Mouse (Mus musculus): ENCODE results near the gene Actg1. TPM values are rescaled to one million over a fixed set of nuclear protein-coding genes. Genes with fewer than 3 reads are reported as not detected.

Gene Actg1
- total RNA-seq, 1 experiment, result 2,367 TPM

DNA sequence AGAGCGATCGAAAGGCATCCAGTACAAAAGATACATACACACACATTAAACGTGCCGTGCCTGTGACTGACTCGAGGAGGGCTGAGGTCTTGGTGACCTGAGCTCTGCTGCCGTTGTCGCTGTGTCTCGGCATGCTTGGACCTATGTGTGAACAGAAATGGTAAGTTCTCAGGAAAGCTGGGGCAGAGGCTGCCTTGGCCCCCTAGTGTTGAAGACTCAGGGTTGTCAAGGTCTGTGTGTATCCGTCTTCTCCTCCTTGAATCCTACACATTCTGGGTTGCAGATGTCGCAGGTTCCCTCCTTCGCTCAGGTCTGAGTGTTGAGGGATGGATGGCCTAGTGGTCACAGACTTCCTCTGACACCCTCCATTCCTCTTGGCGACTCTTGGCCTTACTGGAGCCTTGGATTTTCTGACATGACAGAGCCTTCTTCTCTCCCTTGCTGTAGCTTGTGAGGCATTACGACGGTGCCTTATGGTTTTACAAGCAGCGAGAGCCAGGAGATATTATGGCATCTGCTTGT, 8.0 kb upstream of the Actg1 start:
- in situ Hi-C loops (cut with MboI; ENCODE audit: low sequenced_read_pairs in 2 of 2, unreplicated experiment in 2 of 2), result no loop called here
- DNase-seq (ENCODE audit: low read depth, low spot score), result no peak
- TF ChIP-seq MAFK (IDR thresholded peaks at IDR 0.05; ENCODE audit: insufficient read depth, low read depth, low read length) (no peak), ZNF384 (IDR thresholded peaks at IDR 0.05; ENCODE audit: low read depth, low read length) (no peak), HCFC1 (IDR thresholded peaks at IDR 0.05; ENCODE audit: borderline replicate concordance, insufficient read depth, low read length) (no peak), CHD2 (IDR thresholded peaks at IDR 0.05; ENCODE audit: low read depth, low read length) (no peak), ZC3H11A (IDR thresholded peaks at IDR 0.05; ENCODE audit: borderline replicate concordance, low read depth, low read length) (no peak)
- Histone ChIP-seq H3K4me1 (ENCODE audit: control insufficient read depth in 2 of 2, insufficient read depth in 2 of 2, low read length in 2 of 2, poor library complexity in 1 of 2) (peaks cover 1 to 24% of the 10 kb centered on the region in 2 experiments; a peak in 3 of 4 replicates), H3K9me3 (ENCODE audit: control insufficient read depth, insufficient read depth, low read depth, low read length) (no peaks in the 10 kb centered on the region), H3K27ac (ENCODE audit: insufficient read depth, low read depth, low read length, poor library complexity, severe bottlenecking) (no peak overlapping the region), H3K9ac (ENCODE audit: insufficient read depth, low read depth, low read length, poor library complexity, severe bottlenecking) (no peak overlapping the region), H3K36me3 (ENCODE audit: control insufficient read depth, insufficient read depth, low read length, poor library complexity, severe bottlenecking) (no peaks in the 10 kb centered on the region), H3K4me3 (ENCODE audit: insufficient read depth in 1 of 2, low read depth in 1 of 2, low read length in 2 of 2, poor library complexity in 1 of 2, severe bottlenecking in 1 of 2) (no peak overlapping the region)

DNA sequence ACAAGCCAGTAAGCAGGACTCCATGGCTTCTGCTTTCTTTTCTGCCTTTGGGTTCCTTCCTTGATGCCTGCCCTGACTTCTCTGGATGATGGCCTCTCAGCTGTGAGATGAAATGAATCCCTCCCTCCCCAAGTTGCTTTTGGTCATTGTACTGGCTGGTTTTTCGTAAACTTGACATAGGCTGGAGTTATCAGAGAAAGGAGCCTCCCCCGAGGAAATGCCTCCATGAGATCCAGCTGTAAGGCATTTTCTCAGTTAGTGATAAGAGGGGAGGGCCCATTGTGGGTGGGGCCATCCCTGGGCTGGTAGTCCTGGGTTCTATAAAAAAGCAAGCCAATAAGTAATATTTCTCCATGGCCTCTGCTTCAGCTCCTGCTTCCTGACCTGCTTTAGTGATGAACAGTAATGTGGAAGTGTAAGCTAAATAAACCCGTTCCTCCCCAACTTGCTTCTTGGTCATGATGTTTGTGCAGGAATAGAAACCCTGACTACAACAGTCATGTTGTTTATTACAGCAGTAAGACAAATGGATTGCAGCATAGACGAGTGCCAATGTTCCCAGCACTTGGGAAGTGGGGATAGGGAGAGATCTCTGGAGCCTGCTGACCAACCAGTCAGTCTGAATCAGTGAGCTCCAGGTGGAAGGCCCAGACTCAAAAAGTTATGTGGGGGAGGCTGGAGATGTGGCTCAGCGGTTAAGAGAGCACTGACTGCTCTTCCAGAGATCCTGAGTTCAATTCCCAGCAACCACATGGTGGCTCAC, 7.1 kb upstream of the Actg1 start:
- Histone ChIP-seq H3K4me3 (ENCODE audit: insufficient read depth in 1 of 2, low read depth in 1 of 2, low read length in 2 of 2, poor library complexity in 1 of 2, severe bottlenecking in 1 of 2) (no peak overlapping the region), H3K4me1 (ENCODE audit: control insufficient read depth in 2 of 2, insufficient read depth in 2 of 2, low read length in 2 of 2, poor library complexity in 1 of 2) (peaks cover 4 to 30% of the 10 kb centered on the region in 2 experiments; a peak in 3 of 4 replicates), H3K27ac (ENCODE audit: insufficient read depth, low read depth, low read length, poor library complexity, severe bottlenecking) (no peak overlapping the region), H3K9me3 (ENCODE audit: control insufficient read depth, insufficient read depth, low read depth, low read length) (no peaks in the 10 kb centered on the region), H3K36me3 (ENCODE audit: control insufficient read depth, insufficient read depth, low read length, poor library complexity, severe bottlenecking) (no peaks in the 10 kb centered on the region), H3K9ac (ENCODE audit: insufficient read depth, low read depth, low read length, poor library complexity, severe bottlenecking) (no peak overlapping the region)
- no peak for DNase-seq (ENCODE audit: low read depth, low spot score)
- TF ChIP-seq ZNF384 (IDR thresholded peaks at IDR 0.05; ENCODE audit: low read depth, low read length) (no peak), ZC3H11A (IDR thresholded peaks at IDR 0.05; ENCODE audit: borderline replicate concordance, low read depth, low read length) (no peak), MAFK (IDR thresholded peaks at IDR 0.05; ENCODE audit: insufficient read depth, low read depth, low read length) (no peak)
- in situ Hi-C loops (cut with MboI; ENCODE audit: low sequenced_read_pairs in 2 of 2, unreplicated experiment in 2 of 2), result no loop called here

DNA sequence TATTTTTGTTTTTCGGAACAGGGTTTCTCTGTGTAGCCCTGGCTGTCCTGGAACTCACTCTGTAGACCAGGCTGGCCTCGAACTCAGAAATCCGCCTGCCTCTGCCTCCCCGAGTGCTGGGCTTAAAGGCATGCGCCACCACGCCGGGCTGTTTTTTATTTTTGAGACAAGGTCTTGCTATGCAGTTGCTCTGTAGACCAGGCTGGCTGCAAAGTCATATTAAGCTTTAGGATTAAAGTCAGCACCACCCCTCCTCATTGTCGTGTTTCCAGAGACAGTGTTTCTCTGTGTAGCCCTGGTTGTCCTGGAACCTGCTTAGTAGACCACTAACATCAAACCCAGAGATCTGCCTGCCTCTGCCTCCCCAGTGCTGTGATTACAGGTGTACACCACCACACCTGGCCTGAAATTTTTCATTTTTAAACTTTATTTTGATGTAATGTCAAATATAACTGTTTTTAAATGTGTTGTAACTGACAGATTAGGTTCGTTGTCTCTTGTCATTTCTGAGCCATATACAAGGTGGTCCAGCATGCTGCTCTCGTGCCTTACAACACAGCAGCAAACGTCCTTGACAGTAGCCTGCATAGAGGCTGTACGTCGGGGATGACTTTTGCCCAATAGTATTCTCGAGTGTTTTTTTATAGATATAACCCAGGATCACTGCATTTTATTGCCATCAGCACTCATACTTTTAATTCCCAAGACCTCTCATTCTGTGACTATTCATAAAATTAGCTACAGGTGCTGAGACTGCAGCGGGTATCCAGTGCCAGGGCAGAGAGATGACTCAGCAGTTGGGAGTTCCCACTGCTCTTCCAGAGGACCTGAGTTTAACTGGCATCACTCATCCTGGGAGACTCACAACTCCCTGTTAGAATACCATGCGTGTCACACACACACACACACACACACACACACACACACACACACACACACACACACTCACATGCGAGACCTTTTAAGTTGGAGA, 6.2 kb upstream of the Actg1 start:
- Histone ChIP-seq H3K4me1 (ENCODE audit: control insufficient read depth in 2 of 2, insufficient read depth in 2 of 2, low read length in 2 of 2, poor library complexity in 1 of 2) (peaks cover 4 to 30% of the 10 kb centered on the region in 2 experiments; a peak in 3 of 4 replicates), H3K9ac (ENCODE audit: insufficient read depth, low read depth, low read length, poor library complexity, severe bottlenecking) (no peak overlapping the region), H3K4me3 (ENCODE audit: insufficient read depth in 1 of 2, low read depth in 1 of 2, low read length in 2 of 2, poor library complexity in 1 of 2, severe bottlenecking in 1 of 2) (no peak overlapping the region), H3K9me3 (ENCODE audit: control insufficient read depth, insufficient read depth, low read depth, low read length) (no peaks in the 10 kb centered on the region), H3K27ac (ENCODE audit: insufficient read depth, low read depth, low read length, poor library complexity, severe bottlenecking) (no peak overlapping the region), H3K36me3 (ENCODE audit: control insufficient read depth, insufficient read depth, low read length, poor library complexity, severe bottlenecking) (no peaks in the 10 kb centered on the region)
- in situ Hi-C loops (cut with MboI; ENCODE audit: low sequenced_read_pairs in 2 of 2, unreplicated experiment in 2 of 2), result no loop called here
- DNase-seq (ENCODE audit: low read depth, low spot score), result no peak
- TF ChIP-seq ZC3H11A (IDR thresholded peaks at IDR 0.05; ENCODE audit: borderline replicate concordance, low read depth, low read length) (no peak), MAFK (IDR thresholded peaks at IDR 0.05; ENCODE audit: insufficient read depth, low read depth, low read length) (peak; percentile 33; the same call in 1 of the 2 replicates)

DNA sequence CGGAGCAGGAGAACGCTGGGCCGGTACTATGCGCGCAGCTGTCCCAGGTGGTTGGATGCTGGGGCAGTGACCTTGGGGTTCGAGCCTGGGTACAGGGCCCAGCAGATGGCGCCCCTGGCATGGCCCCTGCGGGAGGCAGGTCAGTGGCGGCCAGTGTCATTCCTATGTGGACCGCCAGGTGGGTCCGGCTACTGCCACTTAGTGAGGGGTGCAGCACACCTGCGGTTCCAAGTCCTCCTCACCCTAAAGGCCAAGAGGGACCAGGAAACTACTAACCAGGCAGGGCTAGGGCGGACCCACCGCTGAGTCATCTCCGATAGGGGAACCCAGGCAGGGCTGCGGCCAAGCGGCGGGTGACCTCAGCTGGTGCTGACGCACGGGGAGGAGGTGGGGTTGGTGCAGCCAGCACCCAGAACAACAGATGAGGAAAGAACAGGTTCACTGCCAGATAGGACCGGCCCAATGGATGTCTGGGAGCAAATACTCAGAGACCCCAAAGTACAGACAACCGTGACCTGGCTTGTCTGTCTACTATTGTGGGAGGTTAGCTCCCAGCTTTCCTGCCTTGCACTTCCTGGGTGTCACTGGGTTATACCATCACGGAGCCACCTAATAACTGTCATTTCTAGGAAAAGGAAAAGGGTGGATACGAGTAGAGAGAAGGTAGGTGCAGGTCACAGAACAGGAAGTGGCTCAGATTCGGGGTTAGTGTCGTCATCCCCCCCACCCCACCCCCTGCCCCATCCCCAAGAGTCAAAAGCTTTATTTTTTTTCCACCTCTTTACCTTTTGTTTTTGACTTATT, 5.4 kb upstream of the Actg1 start:
- DNase-seq (ENCODE audit: low read depth, low spot score), result no peak
- peak overlapping the region; percentile 45 to 57 for H3K4me3 ChIP-seq (ENCODE audit: insufficient read depth in 1 of 2, low read depth in 1 of 2, low read length in 2 of 2, poor library complexity in 1 of 2, severe bottlenecking in 1 of 2)
- H3K27ac ChIP-seq (ENCODE audit: insufficient read depth, low read depth, low read length, poor library complexity, severe bottlenecking), result no peak overlapping the region
- TF ChIP-seq ZC3H11A (IDR thresholded peaks at IDR 0.05; ENCODE audit: borderline replicate concordance, low read depth, low read length) (no peak), ZNF384 (IDR thresholded peaks at IDR 0.05; ENCODE audit: low read depth, low read length) (no peak), MAFK (IDR thresholded peaks at IDR 0.05; ENCODE audit: insufficient read depth, low read depth, low read length) (no peak), HCFC1 (IDR thresholded peaks at IDR 0.05; ENCODE audit: borderline replicate concordance, insufficient read depth, low read length) (no peak), CHD2 (IDR thresholded peaks at IDR 0.05; ENCODE audit: low read depth, low read length) (no peak)
- H3K4me1 ChIP-seq (ENCODE audit: control insufficient read depth in 2 of 2, insufficient read depth in 2 of 2, low read length in 2 of 2, poor library complexity in 1 of 2), result peaks cover 4 to 33% of the 10 kb centered on the region in 2 experiments; a peak in 3 of 4 replicates
- H3K9ac ChIP-seq (ENCODE audit: insufficient read depth, low read depth, low read length, poor library complexity, severe bottlenecking), result peak overlapping the region; percentile 51
- no peaks in the 10 kb centered on the region for H3K36me3 ChIP-seq (ENCODE audit: control insufficient read depth, insufficient read depth, low read length, poor library complexity, severe bottlenecking)
- no peaks in the 10 kb centered on the region for H3K9me3 ChIP-seq (ENCODE audit: control insufficient read depth, insufficient read depth, low read depth, low read length)
- in situ Hi-C loops (cut with MboI; ENCODE audit: low sequenced_read_pairs in 2 of 2, unreplicated experiment in 2 of 2), result no loop called here

Measured in ES-E14 (cell line).